Mouse (Mus musculus): ENCODE measurements around the gene Fars2.
"Not testable (repeated sequence)": the region's sequence is repeated elsewhere in the genome, so short reads cannot be mapped to it uniquely, and the experiment has no call there.

Gene Fars2

GRCm38 (mm10) chr13:36139703-36140102, 22.5 kb downstream of the Fars2 start:
- no peak for DNase-seq (ENCODE audit: extremely low read depth, insufficient read length, low spot score)

- DNase-seq (ENCODE audit: extremely low read depth, insufficient read length, low spot score): no peak
Observed at GRCm38 (mm10) chr13:36140247-36141016, 23.2 kb downstream of the Fars2 start.

- DNase-seq (ENCODE audit: extremely low read depth, insufficient read length, low spot score): no peak
Observed at GRCm38 (mm10) chr13:36145601-36146000, 28.4 kb downstream of the Fars2 start.

GRCm38 (mm10) chr13:36149175-36149939, 32.1 kb downstream of the Fars2 start:
- no peak for DNase-seq (ENCODE audit: extremely low read depth, insufficient read length, low spot score)

- DNase-seq (ENCODE audit: extremely low read depth, insufficient read length, low spot score): no peak
Observed at GRCm38 (mm10) chr13:36150272-36150671, 33.1 kb downstream of the Fars2 start.

GRCm38 (mm10) chr13:36152728-36153498, 35.7 kb downstream of the Fars2 start:
- DNase-seq (ENCODE audit: extremely low read depth, insufficient read length, low spot score): no peak

GRCm38 (mm10) chr13:36156340-36156931, 39.2 kb downstream of the Fars2 start:
- no peak for DNase-seq (ENCODE audit: extremely low read depth, insufficient read length, low spot score)

GRCm38 (mm10) chr13:36163411-36163810, 46.2 kb downstream of the Fars2 start:
- DNase-seq (ENCODE audit: extremely low read depth, insufficient read length, low spot score): peak; percentile 6

- no peak for DNase-seq (ENCODE audit: extremely low read depth, insufficient read length, low spot score)
Observed at GRCm38 (mm10) chr13:36163898-36164297, 46.7 kb downstream of the Fars2 start.

GRCm38 (mm10) chr13:36172981-36173380, 55.8 kb downstream of the Fars2 start:
- not testable (repeated sequence) for DNase-seq (ENCODE audit: extremely low read depth, insufficient read length, low spot score)

- no peak for DNase-seq (ENCODE audit: extremely low read depth, insufficient read length, low spot score)
Observed at GRCm38 (mm10) chr13:36174101-36174500, 56.9 kb downstream of the Fars2 start.

GRCm38 (mm10) chr13:36174772-36175171, 57.6 kb downstream of the Fars2 start:
- no peak for DNase-seq (ENCODE audit: extremely low read depth, insufficient read length, low spot score)

GRCm38 (mm10) chr13:36181231-36181630, 64.0 kb downstream of the Fars2 start:
- DNase-seq (ENCODE audit: extremely low read depth, insufficient read length, low spot score): no peak

GRCm38 (mm10) chr13:36190577-36190976, 73.4 kb downstream of the Fars2 start:
- DNase-seq (ENCODE audit: extremely low read depth, insufficient read length, low spot score): peak; percentile 8

GRCm38 (mm10) chr13:36193484-36194113, 76.4 kb downstream of the Fars2 start:
- no peak for DNase-seq (ENCODE audit: extremely low read depth, insufficient read length, low spot score)

- DNase-seq (ENCODE audit: extremely low read depth, insufficient read length, low spot score): no peak
Observed at GRCm38 (mm10) chr13:36199288-36199687, 82.1 kb downstream of the Fars2 start.

- no peak for DNase-seq (ENCODE audit: extremely low read depth, insufficient read length, low spot score)
Observed at GRCm38 (mm10) chr13:36200453-36200852, 83.2 kb downstream of the Fars2 start.

- no peak for DNase-seq (ENCODE audit: extremely low read depth, insufficient read length, low spot score)
Observed at GRCm38 (mm10) chr13:36202496-36202895, 85.3 kb downstream of the Fars2 start.

- DNase-seq (ENCODE audit: extremely low read depth, insufficient read length, low spot score): peak; percentile 51
Observed at GRCm38 (mm10) chr13:36203014-36203413, 85.8 kb downstream of the Fars2 start.

GRCm38 (mm10) chr13:36204320-36204719, 87.1 kb downstream of the Fars2 start:
- DNase-seq (ENCODE audit: extremely low read depth, insufficient read length, low spot score): no peak
